Mouse (Mus musculus) MEL (cell line): ENCODE data around the gene Olfr1294. TPM values are rescaled to one million over a fixed set of nuclear protein-coding genes. Genes with fewer than 3 reads are reported as not detected.

Source experiments
- DNase-seq: peaks from one replicate; pipeline ENCODE4 v3.0.0; 2011; ENCODE audit warnings: low read depth, low spot score
- H3K27ac ChIP-seq: 2 replicates; pipeline ENCODE4 v1.5.1; 2012; ENCODE audit warnings: low read depth, mild to moderate bottlenecking, control low read depth, low read length, moderate library complexity; ENCODE audit not compliant: control insufficient read depth
- H3K27me3 ChIP-seq, 2 experiments: fragments of 150-350 bp in 1 of 2; sonication (generic) in 1 of 2; 2 replicates each; pipeline ENCODE4 v1.6.1; 2012; ENCODE audit warnings: low read length in 2 of 2, mild to moderate bottlenecking in 2 of 2, improper control_type of control experiment in 1 of 2, moderate library complexity in 1 of 2; ENCODE audit not compliant: insufficient read depth in 2 of 2, control insufficient read depth in 1 of 2
- H3K36me3 ChIP-seq, 2 experiments: 2 replicates each; pipeline ENCODE4 v1.6.1; 2012 to 2014; ENCODE audit warnings: low read length in 2 of 2, improper control_type of control experiment in 1 of 2, inconsistent platforms in 1 of 2, mild to moderate bottlenecking in 1 of 2; ENCODE audit not compliant: insufficient read depth in 2 of 2, control insufficient read depth in 1 of 2
- H3K4me1 ChIP-seq, 2 experiments: fragments of 150-350 bp in 1 of 2; sonication (generic) in 1 of 2; 2 replicates each; pipeline ENCODE4 v1.6.1; 2012; ENCODE audit warnings: low read length in 2 of 2, improper control_type of control experiment in 1 of 2, mild to moderate bottlenecking in 1 of 2; ENCODE audit not compliant: insufficient read depth in 2 of 2, control insufficient read depth in 1 of 2
- H3K4me3 ChIP-seq, 2 experiments: fragments of 150-350 bp in 1 of 2; sonication (generic) in 1 of 2; 2 replicates each; pipeline ENCODE4 v1.5.1; 2012; ENCODE audit warnings: low read depth in 2 of 2, low read length in 2 of 2, mild to moderate bottlenecking in 2 of 2, moderate library complexity in 2 of 2, control low read depth in 1 of 2, improper control_type of control experiment in 1 of 2; ENCODE audit not compliant: control insufficient read depth in 1 of 2, insufficient read depth in 1 of 2
- H3K79me2 ChIP-seq: 2 replicates; pipeline ENCODE4 v1.6.1; 2012; ENCODE audit warnings: mild to moderate bottlenecking, low read length, moderate library complexity; ENCODE audit not compliant: control insufficient read depth, poor library complexity, insufficient read depth
- H3K9ac ChIP-seq: 2 replicates; pipeline ENCODE4 v1.6.1; 2012; ENCODE audit warnings: low read depth, mild to moderate bottlenecking, control low read depth, low read length, moderate library complexity; ENCODE audit not compliant: control insufficient read depth, poor library complexity, severe bottlenecking
- H3K9me3 ChIP-seq: fragments of 150-350 bp; sonication (generic); replicated peaks from 2 replicates; pipeline ENCODE4 v1.6.1; 2012; ENCODE audit warnings: mild to moderate bottlenecking, low read length, improper control_type of control experiment, moderate library complexity; ENCODE audit not compliant: insufficient read depth
- BHLHE40 ChIP-seq: IDR thresholded peaks from 2 replicates; pipeline ENCODE4 v1.6.1; 2012; ENCODE audit warnings: low read depth, mild to moderate bottlenecking, inconsistent platforms, low read length, improper control_type of control experiment, borderline replicate concordance
- CHD1 ChIP-seq: IDR thresholded peaks from 2 replicates; pipeline ENCODE4 v1.6.1; 2012; ENCODE audit warnings: low read depth, mild to moderate bottlenecking, inconsistent platforms, low read length, improper control_type of control experiment
- E2F4 ChIP-seq: IDR thresholded peaks from 2 replicates; pipeline ENCODE4 v1.6.1; 2011; ENCODE audit warnings: low read depth, low read length, improper control_type of control experiment, borderline replicate concordance
- ELF1 ChIP-seq: IDR thresholded peaks from 2 replicates; pipeline ENCODE4 v1.6.1; 2014; ENCODE audit warnings: low read depth, mild to moderate bottlenecking, inconsistent platforms, low read length, improper control_type of control experiment, moderate library complexity
- HCFC1 ChIP-seq: IDR thresholded peaks from 2 replicates; pipeline ENCODE4 v1.6.1; 2012; ENCODE audit warnings: low read depth, mild to moderate bottlenecking, inconsistent platforms, low read length, improper control_type of control experiment, moderate library complexity
- JUND ChIP-seq: IDR thresholded peaks from 2 replicates; pipeline ENCODE4 v1.6.1; 2011; ENCODE audit warnings: low read depth, mild to moderate bottlenecking, improper control_type of control experiment, low read length
- KAT2A ChIP-seq: conservative IDR thresholded peaks from 2 replicates; pipeline ENCODE4 v1.6.1; 2012; ENCODE audit warnings: low read depth, low read length, improper control_type of control experiment, inconsistent platforms
- MAFK ChIP-seq: IDR thresholded peaks from 2 replicates; pipeline ENCODE4 v1.6.1; 2011; ENCODE audit warnings: low read depth, mild to moderate bottlenecking, low read length, improper control_type of control experiment, borderline replicate concordance
- MAX ChIP-seq: IDR thresholded peaks from 2 replicates; pipeline ENCODE4 v1.6.1; 2011; ENCODE audit warnings: low read length, improper control_type of control experiment
- MAZ ChIP-seq: IDR thresholded peaks from 2 replicates; pipeline ENCODE4 v1.6.1; 2012; ENCODE audit warnings: low read depth, mild to moderate bottlenecking, inconsistent platforms, low read length, improper control_type of control experiment
- MEF2A ChIP-seq: IDR thresholded peaks from 2 replicates; pipeline ENCODE4 v1.6.1; 2014; ENCODE audit warnings: low read depth, mild to moderate bottlenecking, inconsistent platforms, low read length, improper control_type of control experiment; ENCODE audit not compliant: poor library complexity, insufficient replicate concordance, severe bottlenecking; ENCODE audit errors: extremely low read depth
- MXI1 ChIP-seq: IDR thresholded peaks from 2 replicates; pipeline ENCODE4 v1.6.1; 2011; ENCODE audit warnings: mild to moderate bottlenecking, low read depth, low read length, improper control_type of control experiment
- MYC ChIP-seq: IDR thresholded peaks from 2 replicates; pipeline ENCODE4 v1.6.1; 2011; ENCODE audit warnings: low read depth, mild to moderate bottlenecking, low read length, improper control_type of control experiment, moderate library complexity
- NELFE ChIP-seq: IDR thresholded peaks from 2 replicates; pipeline ENCODE4 v1.6.1; 2011; ENCODE audit warnings: low read depth, low read length, improper control_type of control experiment
- POLR2AphosphoS5 ChIP-seq: IDR thresholded peaks from 2 replicates; pipeline ENCODE4 v1.6.1; 2012; ENCODE audit warnings: low read depth, borderline replicate concordance, mild to moderate bottlenecking, inconsistent platforms, low read length, moderate library complexity, mixed read lengths
- RCOR1 ChIP-seq: IDR thresholded peaks from 2 replicates; pipeline ENCODE4 v1.6.1; 2012; ENCODE audit warnings: low read depth, mild to moderate bottlenecking, inconsistent platforms, low read length, improper control_type of control experiment
- SIN3A ChIP-seq: IDR thresholded peaks from 2 replicates; pipeline ENCODE4 v1.6.1; 2012; ENCODE audit warnings: low read length, improper control_type of control experiment, inconsistent platforms
- SMC3 ChIP-seq: IDR thresholded peaks from 2 replicates; pipeline ENCODE4 v1.6.1; 2011; ENCODE audit warnings: low read depth, low read length, improper control_type of control experiment
- UBTF ChIP-seq: IDR thresholded peaks from 2 replicates; pipeline ENCODE4 v1.6.1; 2012; ENCODE audit warnings: low read depth, mild to moderate bottlenecking, inconsistent platforms, low read length, improper control_type of control experiment, moderate library complexity, borderline replicate concordance; ENCODE audit not compliant: insufficient read depth
- USF1 ChIP-seq: IDR thresholded peaks from 2 replicates; pipeline ENCODE4 v1.6.1; 2014; ENCODE audit warnings: low read depth, mild to moderate bottlenecking, inconsistent platforms, low read length, improper control_type of control experiment, moderate library complexity
- USF2 ChIP-seq, 2 experiments: IDR thresholded peaks; 2 replicates each; pipeline ENCODE4 v1.6.1; 2011 to 2012; ENCODE audit warnings: improper control_type of control experiment in 2 of 2, low read length in 2 of 2, borderline replicate concordance in 1 of 2, inconsistent platforms in 1 of 2, low read depth in 1 of 2, mild to moderate bottlenecking in 1 of 2; ENCODE audit not compliant: insufficient read depth in 1 of 2
- ZKSCAN1 ChIP-seq: IDR thresholded peaks from 2 replicates; pipeline ENCODE4 v1.6.1; 2012; ENCODE audit warnings: low read depth, mild to moderate bottlenecking, inconsistent platforms, low read length, improper control_type of control experiment, moderate library complexity
- polyA plus RNA-seq, 2 experiments: library from polyadenylated mRNA; stranded (reverse) in 1 of 2; unstranded in 1 of 2; fragments of >175 nt in 1 of 2; fragments of >200 nt in 1 of 2; gene quantifications; 2 replicates each; pipeline versions ENCODE4 v1.2.1 to v1.2.4; 2012; ENCODE audit warnings: low replicate concordance in 2 of 2, low read depth in 1 of 2; ENCODE audit not compliant: insufficient read length in 2 of 2, insufficient read depth in 1 of 2, missing spikeins in 1 of 2
- total RNA-seq: library from RNA; depleted of rRNA; stranded (reverse); fragments of 300-350 nt; gene quantifications from 2 replicates; pipeline ENCODE4 v1.2.3, GENCODE M21; 2012; rRNA removed

Olfr1294 gene
- total RNA-seq: not detected in 2 replicates
- polyA plus RNA-seq: not detected

- H3K27ac ChIP-seq: no peak within 1 kb of the TSS
- TF ChIP-seq SMC3 (no peak), ZKSCAN1 (no peak), BHLHE40 (no peak), MEF2A (no peak), MAZ (no peak), NELFE (no peak), RCOR1 (no peak), SIN3A (no peak), E2F4 (no peak), MYC (no peak), USF2 (IDR thresholded peaks at IDR 0.05; ENCODE audit: borderline replicate concordance in 1 of 2, insufficient read depth in 1 of 2, low read depth in 1 of 2, low read length in 2 of 2) (no peak), USF1 (no peak), MXI1 (no peak), JUND (no peak), ELF1 (no peak), HCFC1 (no peak), KAT2A (no peak), MAX (no peak), MAFK (no peak), CHD1 (no peak)
- H3K9me3 ChIP-seq: no peaks in the 10 kb centered on the region
- H3K27me3 ChIP-seq: no peaks in the 10 kb centered on the region
- no peaks in the 10 kb centered on the region for H3K36me3 ChIP-seq
- no peak within 1 kb of the TSS for H3K9ac ChIP-seq
- DNase-seq: no peak
- H3K4me3 ChIP-seq: no peak within 1 kb of the TSS
- no peaks in the 10 kb centered on the region for H3K79me2 ChIP-seq
- no peaks in the 10 kb centered on the region for H3K4me1 ChIP-seq
These were observed at the start of gene Olfr1294 for GRCm38 (mm10) chr2:111540191-111540590. Gene Olfr1294 (minus strand): TSS chr2:111540291.

GRCm38 (mm10) chr2:111569581-111569980 lies 29.5 kb upstream of the Olfr1294 start, which contains the start of gene Olfr1295:
Gene Olfr1295 (minus strand): TSS chr2:111569681.
- TF ChIP-seq E2F4 (no peak), POLR2AphosphoS5 (no peak), RCOR1 (no peak), UBTF (no peak)
- DNase-seq: no peak
- H3K4me1 ChIP-seq: no peaks in the 10 kb centered on the region
- no peaks in the 10 kb centered on the region for H3K79me2 ChIP-seq
- H3K36me3 ChIP-seq: no peaks in the 10 kb centered on the region
- H3K4me3 ChIP-seq: no peak within 1 kb of the TSS
- no peak within 1 kb of the TSS for H3K27ac ChIP-seq
- no peaks in the 10 kb centered on the region for H3K9me3 ChIP-seq
- H3K9ac ChIP-seq: no peak within 1 kb of the TSS
- no peaks in the 10 kb centered on the region for H3K27me3 ChIP-seq
